Mouse (Mus musculus) urinary bladder, postnatal 10 days (tissue): ENCODE data around the gene Zfp37.
"Not testable (repeated sequence)": the region's sequence is repeated elsewhere in the genome, so short reads cannot be mapped to it uniquely, and the experiment has no call there.

Experiments
- DNase-seq: peaks from one replicate; pipeline ENCODE4 v3.0.0; 2022; ENCODE audit warnings: low spot score

Gene Zfp37

DNA sequence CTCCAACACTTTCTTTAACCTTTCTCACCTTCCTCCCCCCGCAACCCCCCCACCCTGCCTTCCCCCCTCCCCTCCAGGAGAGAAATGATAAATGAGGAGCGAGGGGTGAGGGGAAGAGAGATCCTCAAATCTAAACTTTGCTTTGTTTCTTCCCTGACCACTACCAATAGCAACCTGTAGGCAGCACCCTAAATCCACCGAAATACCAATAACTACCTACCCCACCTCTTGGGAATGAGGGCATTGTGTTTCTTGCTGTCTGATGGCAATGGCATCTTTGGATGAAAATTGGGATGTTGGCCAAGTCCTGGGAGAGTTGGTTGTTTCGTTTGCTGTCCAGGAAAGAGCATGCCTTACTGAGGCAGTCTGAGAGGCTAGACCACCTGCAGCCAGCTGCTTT, 20.8 kb downstream of the Zfp37 start:
- no peak for DNase-seq

- DNase-seq, result no peak
Observed at GRCm38 (mm10) chr4:62208696-62209380, 22.0 kb downstream of the Zfp37 start.

DNA sequence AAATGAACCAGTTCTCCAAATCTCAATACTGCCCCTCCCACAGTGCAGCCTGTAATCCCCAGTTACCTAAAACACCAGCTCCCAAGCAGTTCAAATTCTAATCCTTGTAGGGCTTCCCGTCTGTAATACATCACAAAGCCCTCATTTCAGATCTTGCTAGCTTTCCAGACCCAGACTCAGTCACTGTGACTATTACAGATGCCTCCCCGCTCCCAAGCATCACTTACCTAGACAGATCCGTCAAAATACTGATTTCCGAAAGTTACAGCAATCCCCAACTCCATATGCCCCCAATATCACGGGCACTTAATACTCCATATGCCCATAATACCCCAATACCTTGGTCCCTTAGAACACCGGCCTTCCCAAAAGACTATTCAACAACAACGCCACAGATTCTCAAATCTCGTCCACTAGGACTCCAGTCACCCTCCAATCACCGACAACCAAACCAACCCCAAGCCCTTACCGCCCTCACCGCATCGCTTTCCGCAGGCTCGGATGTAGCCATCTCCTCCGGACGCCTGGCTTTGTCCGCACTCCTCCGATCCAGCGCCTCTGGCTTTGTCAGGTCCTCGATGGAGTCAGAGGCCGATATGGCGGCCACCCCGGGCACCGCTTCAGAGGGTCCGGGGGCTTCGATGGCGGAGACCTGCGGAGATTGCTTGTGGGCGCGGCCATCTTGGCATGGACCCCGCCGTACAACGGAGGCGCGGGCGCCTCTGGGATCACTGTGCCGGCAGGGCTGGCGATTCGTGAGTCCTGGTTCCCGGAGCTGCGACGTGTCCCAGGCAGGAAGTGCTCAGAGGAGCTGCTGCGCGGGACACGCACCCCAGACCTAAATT, 22.8 kb downstream of the Zfp37 start:
- DNase-seq, result peak; percentile 53

- DNase-seq, result no peak
Observed at GRCm38 (mm10) chr4:62199923-62200529, 30.8 kb downstream of the Zfp37 start.

GRCm38 (mm10) chr4:62188778-62189177, 42.1 kb downstream of the Zfp37 start:
- DNase-seq, result no peak

GRCm38 (mm10) chr4:62177282-62177681, 53.6 kb downstream of the Zfp37 start:
- no peak for DNase-seq

DNA sequence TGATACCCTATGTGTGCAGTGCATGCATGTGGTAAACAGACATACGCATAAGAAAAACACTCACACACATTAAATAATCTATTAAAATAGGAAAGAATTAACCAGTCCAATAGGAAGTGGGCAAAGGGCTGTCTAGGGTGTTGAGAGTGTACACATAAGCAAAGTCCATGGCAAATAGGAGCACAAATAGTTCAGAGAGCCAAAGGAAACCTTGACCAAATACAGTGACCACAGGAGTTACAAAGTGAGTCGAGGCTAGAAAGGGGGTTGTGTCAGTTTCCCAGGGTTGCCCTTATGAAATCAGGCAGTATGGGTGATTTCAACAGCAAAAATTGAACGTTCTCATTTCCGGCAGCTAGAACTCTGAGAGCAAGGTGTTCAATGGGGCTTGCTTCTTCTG, 56.4 kb downstream of the Zfp37 start:
- no peak for DNase-seq

DNA sequence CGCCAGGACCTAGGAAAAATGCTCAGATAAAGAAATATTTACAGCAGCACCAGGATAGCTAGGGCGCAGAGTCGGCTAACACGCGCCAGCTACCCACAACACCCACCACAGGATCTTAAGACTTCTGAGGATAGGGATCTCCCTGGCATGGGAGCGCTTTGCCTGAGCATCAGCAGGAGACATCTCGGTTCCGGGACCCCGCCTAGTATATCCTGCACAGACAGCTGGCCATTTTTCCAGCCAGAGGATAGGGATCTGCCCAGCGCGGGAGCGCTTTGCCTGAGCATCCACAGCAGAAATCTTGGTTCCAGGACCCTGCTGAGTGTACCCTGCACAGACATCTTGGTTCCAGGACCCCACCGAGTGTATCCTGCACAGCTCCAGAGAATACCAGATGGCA, 63.2 kb downstream of the Zfp37 start:
- not testable (repeated sequence) for DNase-seq

GRCm38 (mm10) chr4:62158401-62158800, 72.4 kb downstream of the Zfp37 start:
- DNase-seq, result no peak

DNA sequence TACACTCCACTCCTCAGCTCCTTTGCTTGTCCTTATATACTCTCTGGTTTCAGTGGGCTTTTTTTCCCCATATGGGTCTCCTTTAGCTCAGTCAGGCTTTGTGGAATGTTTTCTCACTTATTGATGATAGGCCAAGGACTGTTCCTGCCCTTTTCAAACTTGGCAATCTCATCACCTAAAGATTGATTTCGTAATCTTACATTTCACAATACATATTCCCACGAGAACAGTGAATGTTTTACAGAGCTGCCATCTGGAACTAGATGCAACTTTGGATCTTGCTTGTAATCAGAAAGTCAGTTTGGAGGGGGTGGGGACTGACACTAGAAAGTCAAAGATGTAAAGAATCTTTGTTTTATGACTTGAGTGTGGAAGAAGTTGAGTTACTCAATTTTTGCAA, 80.0 kb downstream of the Zfp37 start, which contains the start of gene Mup21:
Gene Mup21 (minus strand): TSS at position 53 of the 400 bp plus-strand sequence.
- no peak for DNase-seq
